Mouse (Mus musculus) gastrocnemius, postnatal 10 days (tissue): ENCODE results near the gene Rfwd3. TPM values are rescaled to one million over a fixed set of nuclear protein-coding genes. Genes with fewer than 3 reads are reported as not detected.
A peak's percentile ranks its signal among the peaks of the same experiment; 100 is the strongest.
"Not testable (repeated sequence)": the region's sequence is repeated elsewhere in the genome, so short reads cannot be mapped to it uniquely, and the experiment has no call there.

Source experiments
- DNase-seq: peaks from one replicate; pipeline ENCODE4 v3.0.0; 2021; ENCODE audit warnings: mixed read lengths
- long read RNA-seq, 2 experiments: library from polyadenylated mRNA; stranded (forward); transcript quantifications; one replicate each; pipeline ENCODE4 v2.0.0; 2021
- total RNA-seq, 2 experiments: library from RNA; stranded (reverse); gene quantifications; 2 replicates each; pipeline ENCODE4 v1.2.3; 2021

Rfwd3 gene
- total RNA-seq = 10 to 100 TPM in 1 of 2 experiments, 1 to 10 TPM in 1; 9.0 to 11.7 TPM
- long read RNA-seq, experiment 1, full-length matches to known transcripts = 8 of 9 reads
- long read RNA-seq, experiment 1, partial matches to known transcripts = 1 of 9 reads
- long read RNA-seq, experiment 1, other reads (novel, unspliced or antisense) = 0 of 9 reads
- long read RNA-seq, experiment 2, full-length matches to known transcripts = 8 of 9 reads
- long read RNA-seq, experiment 2, partial matches to known transcripts = 1 of 9 reads
- long read RNA-seq, experiment 2, other reads (novel, unspliced or antisense) = 0 of 9 reads

GRCm38 (mm10) chr8:111299821-111300568, at the start of gene Rfwd3:
TSS of gene Rfwd3 (minus strand) at chr8:111300222.
- DNase-seq = peak; percentile 93

- DNase-seq = peak; percentile 82
Observed at GRCm38 (mm10) chr8:111343225-111343624, 43.2 kb upstream of the Rfwd3 start.

GRCm38 (mm10) chr8:111340186-111340585, 40.2 kb upstream of the Rfwd3 start:
- no peak for DNase-seq

GRCm38 (mm10) chr8:111338370-111339208, 38.6 kb upstream of the Rfwd3 start:
- DNase-seq = no peak

GRCm38 (mm10) chr8:111337890-111338347, 37.9 kb upstream of the Rfwd3 start, which contains the start of gene Mlkl:
TSS of gene Mlkl (minus strand) at chr8:111338177.
- peak; percentile 35 for DNase-seq

- no peak for DNase-seq
Observed at GRCm38 (mm10) chr8:111337311-111337889, 37.4 kb upstream of the Rfwd3 start.

GRCm38 (mm10) chr8:111336692-111337091, 36.7 kb upstream of the Rfwd3 start:
- DNase-seq = no peak

DNA sequence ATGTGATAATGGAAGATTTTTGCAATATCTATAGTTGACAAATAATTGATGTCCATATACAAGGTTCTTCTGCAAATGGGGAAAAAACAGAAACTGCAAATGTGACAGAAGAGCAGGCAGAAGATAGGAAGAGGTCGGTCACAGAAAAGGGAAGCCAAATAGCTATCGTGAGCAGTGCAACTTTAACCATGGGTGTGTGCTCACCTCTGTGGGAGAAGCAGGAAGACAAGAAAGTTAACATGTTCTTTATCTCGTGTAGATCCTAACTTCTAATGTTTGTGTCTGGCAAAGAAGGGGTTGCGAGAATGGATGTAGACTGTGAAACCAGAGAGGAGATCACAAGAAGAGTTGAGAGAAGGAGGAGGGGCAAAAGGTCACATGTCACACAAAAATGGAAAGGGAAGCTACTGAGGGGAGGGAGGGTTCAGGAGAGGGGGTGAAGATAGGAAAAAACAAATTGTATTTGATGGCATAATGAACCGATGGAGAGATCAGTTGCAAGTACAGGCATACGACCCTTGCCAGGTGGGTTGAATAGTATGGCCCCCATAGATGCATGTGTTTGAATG, 25.3 kb upstream of the Rfwd3 start:
- DNase-seq = no peak

- DNase-seq = no peak
Observed at GRCm38 (mm10) chr8:111314729-111315128, 14.7 kb upstream of the Rfwd3 start.

DNA sequence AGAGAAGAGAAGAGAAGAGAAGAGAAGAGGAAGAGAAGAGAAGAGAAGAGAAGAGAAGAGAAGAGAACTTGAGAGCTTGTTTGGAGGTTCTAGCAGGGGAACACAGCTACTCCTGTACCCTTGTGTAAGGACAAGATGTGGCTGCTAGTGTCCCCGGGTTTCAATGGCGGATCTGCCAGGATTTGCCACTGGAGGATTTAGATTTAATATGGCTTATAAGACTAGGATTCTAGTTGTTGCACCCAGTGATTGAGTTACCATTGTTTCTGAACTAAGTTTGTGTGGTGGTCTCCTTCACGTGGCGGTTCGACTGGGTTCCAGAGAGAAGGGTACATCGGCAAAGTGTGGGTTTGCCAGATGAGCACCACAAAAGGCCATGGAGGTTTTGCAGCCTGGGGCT, 13.9 kb upstream of the Rfwd3 start:
- not testable (repeated sequence) for DNase-seq

- DNase-seq = no peak
Observed at GRCm38 (mm10) chr8:111312758-111313162, 12.7 kb upstream of the Rfwd3 start.

DNA sequence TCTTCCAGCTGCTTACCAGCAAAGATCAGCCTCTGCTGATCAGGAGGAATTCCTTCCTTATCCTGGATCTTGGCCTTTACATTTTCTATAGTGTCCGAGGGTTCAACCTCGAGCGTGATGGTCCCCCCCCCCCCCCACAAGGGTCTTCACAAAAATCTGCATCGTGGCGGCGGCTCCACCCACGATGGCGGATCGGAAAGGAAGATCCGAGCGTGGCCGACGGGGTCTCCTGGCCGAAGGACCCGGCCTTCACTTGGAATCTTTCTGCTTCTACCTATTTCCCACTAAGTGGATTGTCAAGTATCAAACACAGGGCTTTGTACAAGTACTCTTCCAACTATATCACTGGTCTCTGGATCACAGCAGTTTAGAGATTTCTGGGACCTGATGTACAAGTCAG, 10.0 kb upstream of the Rfwd3 start:
- DNase-seq = not testable (repeated sequence)

- no peak for DNase-seq
Observed at GRCm38 (mm10) chr8:111305031-111305730, 5.2 kb upstream of the Rfwd3 start.

DNA sequence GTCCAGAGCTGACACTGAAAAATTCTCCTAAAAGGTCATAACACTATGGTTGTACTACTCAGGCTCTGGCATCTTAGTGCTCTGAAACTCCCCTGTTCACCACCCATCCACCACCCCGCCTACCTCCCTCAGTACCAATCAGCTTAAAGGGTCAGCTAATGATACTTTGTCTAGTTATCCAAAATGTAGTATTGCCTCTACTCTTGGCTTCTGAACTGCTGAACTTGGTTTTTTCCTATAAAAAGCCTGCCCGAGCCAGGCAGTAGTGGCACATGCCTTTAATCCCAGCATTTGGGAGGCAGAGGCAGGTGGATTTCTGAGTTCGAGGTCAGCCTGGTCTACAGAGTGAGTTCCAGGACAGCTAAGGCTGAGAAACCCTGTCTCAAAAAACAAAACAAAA, 4.3 kb upstream of the Rfwd3 start:
- no peak for DNase-seq

DNA sequence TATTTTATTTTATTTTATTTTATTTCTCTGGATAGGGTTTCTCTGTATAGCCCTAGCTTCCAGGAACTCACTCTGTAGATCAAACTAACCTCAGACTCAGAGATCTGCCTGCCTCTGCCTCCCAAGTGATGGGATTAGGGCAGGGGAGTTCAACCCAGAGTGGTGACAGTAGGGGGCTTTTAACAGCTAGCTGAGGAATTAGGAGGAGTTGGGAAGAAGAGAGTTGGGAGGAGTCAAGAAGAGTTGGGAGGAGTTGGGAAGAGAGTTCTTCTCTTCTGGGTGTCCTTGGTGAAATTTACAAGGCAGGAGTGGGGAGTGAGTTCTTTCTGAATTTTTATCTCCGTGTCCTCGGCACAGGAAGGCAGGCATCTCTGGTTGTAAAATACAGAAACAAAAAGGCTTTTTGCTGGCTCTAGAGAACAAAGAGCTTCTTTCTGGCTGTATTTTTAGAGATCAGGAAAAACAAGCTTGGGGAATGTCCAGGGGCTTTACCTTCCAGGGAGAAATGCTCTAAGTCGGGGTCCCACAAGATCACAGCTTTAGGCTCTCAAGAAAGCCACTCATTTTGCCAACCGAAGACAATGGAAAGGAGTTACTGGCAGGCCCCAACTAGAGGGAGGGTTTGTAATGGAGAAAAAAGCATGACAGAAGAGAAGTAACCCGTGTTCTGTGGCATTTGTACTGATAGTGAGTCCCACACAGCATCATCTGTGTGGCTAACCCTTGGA, 3.2 kb upstream of the Rfwd3 start:
- DNase-seq = not testable (repeated sequence)

DNA sequence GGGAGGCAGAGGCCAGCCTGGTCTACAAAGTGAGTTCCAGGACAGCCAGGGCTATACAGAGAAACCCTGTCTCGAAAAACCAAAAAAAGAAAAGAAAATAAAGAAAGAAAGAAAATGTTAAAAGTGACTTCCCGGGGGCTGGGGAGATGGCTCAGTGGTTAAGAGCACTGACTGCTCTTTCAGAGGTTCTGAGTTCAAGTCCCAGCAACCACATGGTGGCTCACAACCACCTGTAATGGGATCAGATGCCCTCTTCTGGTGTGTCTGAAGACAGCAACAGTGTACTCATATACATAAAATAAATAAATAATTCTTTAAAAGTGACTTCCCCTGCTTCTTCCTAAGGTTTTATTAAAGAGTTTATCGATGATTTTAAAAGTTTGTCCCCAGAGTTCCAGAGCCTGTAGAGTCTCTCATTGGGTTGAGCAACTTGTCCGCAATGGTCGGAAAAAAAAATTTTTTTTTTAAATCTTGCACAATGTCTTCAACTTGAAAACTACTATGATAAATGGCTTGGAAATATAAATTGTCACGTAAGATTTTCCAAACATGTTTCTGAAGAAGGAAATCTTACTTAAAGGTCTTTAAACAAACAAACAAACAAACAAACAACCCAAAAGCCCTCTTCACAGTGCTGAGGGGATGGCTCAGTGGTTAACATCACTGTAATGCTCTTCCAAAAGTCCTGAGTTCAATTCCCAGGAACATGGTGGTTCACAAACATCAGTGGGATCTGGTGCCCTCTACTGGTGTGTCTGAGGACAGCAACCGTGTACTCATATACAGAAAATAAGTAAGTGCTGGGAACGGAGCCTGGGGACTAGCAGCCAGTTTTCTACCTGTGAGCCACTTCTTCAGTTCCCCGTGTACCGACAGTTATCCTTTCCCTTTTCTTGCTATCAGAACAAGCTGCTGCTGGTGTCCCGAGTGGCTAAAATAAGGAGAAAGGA, 850 bp upstream of the Rfwd3 start:
- no peak for DNase-seq

DNA sequence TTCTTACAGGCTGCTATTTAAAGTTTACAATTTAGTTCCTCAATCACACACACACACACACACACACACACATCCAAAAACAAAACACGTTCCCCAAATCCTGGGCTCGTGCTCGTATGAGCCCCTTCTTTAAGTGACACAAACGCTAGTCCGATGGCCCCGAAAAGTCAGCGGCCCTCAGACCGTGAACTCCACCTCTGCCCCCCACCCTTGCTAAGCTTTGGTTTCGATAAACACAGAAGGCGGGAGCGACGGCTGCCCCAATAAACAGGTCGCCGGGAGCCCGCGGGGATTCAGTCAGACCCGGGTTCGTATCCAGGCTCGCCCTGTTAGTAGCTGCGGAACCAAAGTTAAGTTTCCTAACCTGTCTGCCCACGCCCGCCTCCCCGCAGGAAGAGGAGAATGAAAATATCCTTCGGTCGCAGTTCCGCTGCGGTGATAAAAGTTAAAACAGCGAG, 630 bp downstream of the Rfwd3 start:
- DNase-seq = peak; percentile 54

DNA sequence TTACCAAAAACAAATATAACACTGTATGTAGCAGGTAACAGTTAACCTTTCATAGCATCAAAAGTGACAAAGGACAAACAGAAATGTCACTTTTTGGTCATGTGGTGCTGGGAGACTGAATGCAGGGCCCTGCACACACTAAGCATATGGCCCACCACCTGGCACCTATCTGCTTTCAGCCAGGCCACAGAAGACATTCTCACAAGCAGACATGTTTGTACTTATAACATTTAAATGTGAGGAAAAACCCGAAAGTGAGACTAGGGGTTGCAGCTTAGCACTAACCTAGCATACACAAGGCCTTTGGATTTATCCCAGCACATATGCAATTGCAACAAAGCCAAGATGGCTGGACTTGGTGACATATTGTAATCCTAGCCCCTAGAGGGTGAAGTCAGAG, 2.0 kb downstream of the Rfwd3 start:
- DNase-seq = no peak

DNA sequence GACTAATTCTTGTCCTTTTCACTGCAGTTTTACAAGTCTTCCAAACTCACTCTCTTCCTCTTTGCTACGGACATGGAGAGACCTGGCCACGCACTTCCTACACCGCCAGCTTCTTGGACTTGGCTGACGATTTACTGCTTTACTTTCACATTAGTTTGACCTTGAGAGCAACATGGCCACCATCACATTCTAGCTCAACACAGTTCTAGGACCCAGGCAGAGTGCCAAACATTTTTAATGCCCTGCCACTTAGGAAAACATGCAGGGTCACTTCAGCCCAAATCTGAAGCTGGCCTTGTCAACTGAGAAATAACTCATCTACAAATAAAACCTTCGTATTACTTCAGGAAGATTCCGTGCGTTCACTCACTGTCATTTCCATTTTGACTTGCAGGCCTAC, 8.3 kb downstream of the Rfwd3 start:
- DNase-seq = no peak
